Mouse (Mus musculus): ENCODE data around the gene N4bp2l1. TPM values are rescaled to one million over a fixed set of nuclear protein-coding genes. Genes with fewer than 3 reads are reported as not detected.

N4bp2l1 gene
- polyA plus RNA-seq, 1 experiment from 2014 or later: 3.5 TPM

GRCm38 (mm10) chr5:150561376-150561775 is 35.6 kb downstream of the N4bp2l1 start:
- no peak overlapping the region for H3K4me3 ChIP-seq (ENCODE audit: low read depth, low read length)
- no peak overlapping the region for H3K4me2 ChIP-seq
- H3K36me3 ChIP-seq (ENCODE audit: control insufficient read depth, insufficient read depth, low read length): no peaks in the 10 kb centered on the region; the same call in 1 of the 2 replicates
- H3K27me3 ChIP-seq (ENCODE audit: control insufficient read depth, insufficient read depth, low read length): no peaks in the 10 kb centered on the region
- DNase-seq (ENCODE audit: low spot score, missing footprints) (no peak), ATAC-seq (ENCODE audit: low FRiP score) (no peak)
- H3K27ac ChIP-seq (ENCODE audit: low read depth, low read length): no peak overlapping the region
- H3K9ac ChIP-seq (ENCODE audit: low read length): no peak overlapping the region
- no peaks in the 10 kb centered on the region for H3K4me1 ChIP-seq (ENCODE audit: control insufficient read depth, insufficient read depth, low read length)
- no peaks in the 10 kb centered on the region for H3K9me3 ChIP-seq (ENCODE audit: control insufficient read depth, low read length)

GRCm38 (mm10) chr5:150560851-150561250 is 36.1 kb downstream of the N4bp2l1 start:
- DNase-seq (ENCODE audit: low spot score, missing footprints) (no peak), ATAC-seq (ENCODE audit: low FRiP score) (no peak)
- Histone ChIP-seq H3K4me1 (ENCODE audit: control insufficient read depth, insufficient read depth, low read length) (no peaks in the 10 kb centered on the region), H3K36me3 (ENCODE audit: control insufficient read depth, insufficient read depth, low read length) (no peaks in the 10 kb centered on the region; the same call in 1 of the 2 replicates), H3K9me3 (ENCODE audit: control insufficient read depth, low read length) (no peaks in the 10 kb centered on the region), H3K27ac (ENCODE audit: low read depth, low read length) (no peak overlapping the region), H3K9ac (ENCODE audit: low read length) (no peak overlapping the region), H3K27me3 (ENCODE audit: control insufficient read depth, insufficient read depth, low read length) (no peaks in the 10 kb centered on the region), H3K4me2 (no peak overlapping the region), H3K4me3 (ENCODE audit: low read depth, low read length) (no peak overlapping the region)
- WGBS: 97% methylated on average over 5 of the region's 5 CpGs

DNA sequence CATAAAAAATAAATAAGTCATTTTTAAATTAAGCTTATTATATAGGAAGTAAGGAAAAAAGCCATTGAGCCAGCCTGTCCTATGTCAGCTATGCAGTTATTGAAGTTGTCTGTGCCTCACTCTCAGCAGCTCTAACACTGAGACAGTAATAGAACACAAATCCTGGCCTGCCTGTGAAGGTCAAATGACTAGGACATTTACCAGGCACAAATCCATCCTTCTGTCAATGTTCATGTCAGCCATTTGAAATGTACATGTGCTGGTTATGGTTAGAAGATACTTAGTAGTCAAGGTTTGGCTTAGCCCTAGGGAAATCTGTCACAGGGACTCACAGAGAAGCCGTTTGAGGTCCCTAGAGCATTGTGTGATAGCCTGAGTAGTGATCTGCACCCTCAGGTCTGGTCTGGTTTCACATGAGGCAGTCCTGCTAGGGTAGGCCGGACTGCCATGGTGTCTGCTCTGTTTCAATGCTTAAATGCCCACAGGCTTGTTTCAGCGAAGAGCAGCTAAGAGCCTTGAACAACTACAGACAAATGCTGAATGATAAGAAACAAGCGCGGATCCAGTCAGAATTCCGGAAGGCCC is 37.4 kb downstream of the N4bp2l1 start:
- Histone ChIP-seq H3K36me3 (ENCODE audit: control insufficient read depth, insufficient read depth, low read length) (no peaks in the 10 kb centered on the region; the same call in 1 of the 2 replicates), H3K27me3 (ENCODE audit: control insufficient read depth, insufficient read depth, low read length) (no peaks in the 10 kb centered on the region), H3K9ac (ENCODE audit: low read length) (no peak overlapping the region), H3K27ac (ENCODE audit: low read depth, low read length) (no peak overlapping the region), H3K9me3 (ENCODE audit: control insufficient read depth, low read length) (no peaks in the 10 kb centered on the region), H3K4me2 (no peak overlapping the region), H3K4me3 (ENCODE audit: low read depth, low read length) (no peak overlapping the region), H3K4me1 (ENCODE audit: control insufficient read depth, insufficient read depth, low read length) (no peaks in the 10 kb centered on the region)
- no peak for DNase-seq (ENCODE audit: low spot score, missing footprints)
- no peak for ATAC-seq (ENCODE audit: low FRiP score)
- 94% methylated on average over 6 of the region's 6 CpGs for WGBS

GRCm38 (mm10) chr5:150551637-150552036 is 45.4 kb downstream of the N4bp2l1 start:
- H3K4me3 ChIP-seq (ENCODE audit: low read depth, low read length): no peak overlapping the region
- WGBS: 90% methylated on average over 3 of the region's 3 CpGs
- H3K9ac ChIP-seq (ENCODE audit: low read length): no peak overlapping the region
- H3K4me1 ChIP-seq (ENCODE audit: control insufficient read depth, insufficient read depth, low read length): no peaks in the 10 kb centered on the region
- no peaks in the 10 kb centered on the region for H3K9me3 ChIP-seq (ENCODE audit: control insufficient read depth, low read length)
- DNase-seq (ENCODE audit: low spot score, missing footprints) (no peak), ATAC-seq (ENCODE audit: low FRiP score) (no peak)
- no peak overlapping the region for H3K4me2 ChIP-seq
- no peaks in the 10 kb centered on the region for H3K27me3 ChIP-seq (ENCODE audit: control insufficient read depth, insufficient read depth, low read length)
- H3K27ac ChIP-seq (ENCODE audit: low read depth, low read length): no peak overlapping the region
- H3K36me3 ChIP-seq (ENCODE audit: control insufficient read depth, insufficient read depth, low read length): peaks cover 14% of the 10 kb centered on the region; the same call in 1 of the 2 replicates

GRCm38 (mm10) chr5:150543184-150543583 is 53.8 kb downstream of the N4bp2l1 start:
- Histone ChIP-seq H3K9me3 (ENCODE audit: control insufficient read depth, low read length) (no peaks in the 10 kb centered on the region), H3K36me3 (ENCODE audit: control insufficient read depth, insufficient read depth, low read length) (peaks cover 13% of the 10 kb centered on the region), H3K4me2 (no peak overlapping the region), H3K4me3 (ENCODE audit: low read depth, low read length) (no peak overlapping the region), H3K4me1 (ENCODE audit: control insufficient read depth, insufficient read depth, low read length) (no peaks in the 10 kb centered on the region), H3K9ac (ENCODE audit: low read length) (no peak overlapping the region), H3K27me3 (ENCODE audit: control insufficient read depth, insufficient read depth, low read length) (no peaks in the 10 kb centered on the region), H3K27ac (ENCODE audit: low read depth, low read length) (no peak overlapping the region)
- DNase-seq (ENCODE audit: low spot score, missing footprints): no peak
- WGBS: 97% methylated on average over 2 of the region's 2 CpGs
- ATAC-seq (ENCODE audit: low FRiP score): no peak

- no peak overlapping the region for H3K4me2 ChIP-seq
- 92% methylated on average over 1 of the region's 1 CpGs for WGBS
- H3K4me3 ChIP-seq (ENCODE audit: low read depth, low read length): no peak overlapping the region
- ATAC-seq (ENCODE audit: low FRiP score) (no peak), DNase-seq (ENCODE audit: low spot score, missing footprints) (no peak)
- no peak overlapping the region for H3K9ac ChIP-seq (ENCODE audit: low read length)
- H3K9me3 ChIP-seq (ENCODE audit: control insufficient read depth, low read length): no peaks in the 10 kb centered on the region
- H3K4me1 ChIP-seq (ENCODE audit: control insufficient read depth, insufficient read depth, low read length): no peaks in the 10 kb centered on the region
- H3K36me3 ChIP-seq (ENCODE audit: control insufficient read depth, insufficient read depth, low read length): peaks cover 22% of the 10 kb centered on the region
- H3K27ac ChIP-seq (ENCODE audit: low read depth, low read length): no peak overlapping the region
- H3K27me3 ChIP-seq (ENCODE audit: control insufficient read depth, insufficient read depth, low read length): no peaks in the 10 kb centered on the region
Measured at GRCm38 (mm10) chr5:150541302-150541701, 55.7 kb downstream of the N4bp2l1 start.

- Histone ChIP-seq H3K27me3 (ENCODE audit: control insufficient read depth, insufficient read depth, low read length) (no peaks in the 10 kb centered on the region), H3K27ac (ENCODE audit: low read depth, low read length) (no peak overlapping the region), H3K4me1 (ENCODE audit: control insufficient read depth, insufficient read depth, low read length) (no peaks in the 10 kb centered on the region), H3K4me3 (ENCODE audit: low read depth, low read length) (no peak overlapping the region), H3K36me3 (ENCODE audit: control insufficient read depth, insufficient read depth, low read length) (no peaks in the 10 kb centered on the region), H3K9me3 (ENCODE audit: control insufficient read depth, low read length) (no peaks in the 10 kb centered on the region), H3K4me2 (no peak overlapping the region), H3K9ac (ENCODE audit: low read length) (no peak overlapping the region)
- 84% methylated on average over 2 of the region's 2 CpGs for WGBS
- no peak for ATAC-seq (ENCODE audit: low FRiP score)
- no peak for DNase-seq (ENCODE audit: low spot score, missing footprints)
Measured at GRCm38 (mm10) chr5:150525239-150525638, 71.7 kb downstream of the N4bp2l1 start.

DNA sequence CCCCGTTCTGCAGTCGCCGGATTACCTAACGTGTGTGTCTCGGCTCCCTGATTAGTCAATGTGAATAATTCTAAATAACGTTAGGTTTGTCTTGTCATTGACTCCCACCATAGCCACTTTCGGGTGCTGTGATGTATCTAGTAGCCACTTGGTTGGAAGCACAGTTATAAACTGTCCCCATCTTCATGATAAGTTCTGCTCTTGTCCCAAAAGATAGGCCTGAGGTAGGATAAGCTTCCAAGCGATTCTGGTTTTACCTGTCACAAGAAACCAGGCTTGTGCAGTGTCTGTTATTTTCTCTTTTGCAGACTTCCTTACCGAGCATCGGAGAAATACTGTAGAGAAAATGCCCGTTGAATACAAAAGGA is 74.1 kb downstream of the N4bp2l1 start:
- ATAC-seq (ENCODE audit: low FRiP score) (no peak), DNase-seq (ENCODE audit: low spot score, missing footprints) (no peak)
- Histone ChIP-seq H3K4me1 (ENCODE audit: control insufficient read depth, insufficient read depth, low read length) (no peaks in the 10 kb centered on the region), H3K9me3 (ENCODE audit: control insufficient read depth, low read length) (no peaks in the 10 kb centered on the region), H3K36me3 (ENCODE audit: control insufficient read depth, insufficient read depth, low read length) (no peaks in the 10 kb centered on the region), H3K27me3 (ENCODE audit: control insufficient read depth, insufficient read depth, low read length) (no peaks in the 10 kb centered on the region), H3K9ac (ENCODE audit: low read length) (peak overlapping the region; percentile 70), H3K4me3 (ENCODE audit: low read depth, low read length) (peak overlapping the region; percentile 48), H3K4me2 (peak overlapping the region; percentile 50), H3K27ac (ENCODE audit: low read depth, low read length) (peak overlapping the region; percentile 10; the same call in 1 of the 2 replicates)
- WGBS: 15% methylated on average over 11 of the region's 11 CpGs

DNA sequence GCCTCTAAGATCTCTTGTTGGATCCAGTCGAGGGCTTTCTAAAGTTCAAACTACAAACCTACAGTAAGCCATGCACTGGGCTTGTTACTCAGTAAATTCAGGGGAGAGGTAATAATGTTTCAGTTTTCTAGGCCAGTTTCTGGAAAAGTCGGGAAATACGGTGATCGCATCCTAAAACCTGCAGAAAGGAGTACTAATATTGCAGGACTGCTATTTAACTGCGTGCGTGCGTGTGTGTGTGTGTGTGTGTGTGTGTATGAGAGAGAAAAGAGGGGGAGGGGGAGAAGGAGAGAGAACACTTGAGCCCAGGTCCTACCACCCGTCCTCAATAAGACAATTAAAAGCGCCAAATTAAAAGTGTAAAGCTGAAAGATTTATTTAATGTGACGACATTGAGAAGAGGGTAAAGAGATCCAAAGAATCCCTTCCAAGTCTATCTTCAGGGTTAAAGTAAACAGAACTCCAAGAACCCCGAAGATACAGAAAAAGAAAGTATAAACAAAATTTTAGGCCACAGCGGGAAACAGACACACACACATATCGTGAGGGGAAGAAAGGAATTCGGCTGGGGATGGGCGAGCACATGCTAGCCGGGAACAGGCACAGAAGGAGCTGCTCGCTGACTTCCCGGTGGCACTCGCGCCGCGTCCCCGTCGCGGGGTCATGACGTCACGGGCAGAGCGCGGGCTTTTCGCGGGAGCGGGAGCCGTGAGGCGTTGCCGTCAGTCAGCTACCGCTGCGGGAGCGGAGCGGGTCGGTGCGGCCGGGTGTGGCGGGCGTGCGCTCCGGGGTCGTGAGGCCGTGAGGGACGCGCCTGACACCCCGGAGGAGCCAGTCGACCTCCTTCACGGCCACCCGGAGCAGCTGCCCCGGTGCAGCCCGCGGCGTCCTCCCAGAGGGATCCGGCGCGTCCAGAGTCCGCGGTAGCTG is 74.8 kb downstream of the N4bp2l1 start, which contains the start of gene Brca2:
Gene Brca2, plus strand, starts transcription at position 694 of the 930 bp plus-strand sequence.
- H3K27ac ChIP-seq (ENCODE audit: low read depth, low read length): peak within 1 kb of the TSS; percentile 10; the same call in 1 of the 2 replicates
- H3K36me3 ChIP-seq (ENCODE audit: control insufficient read depth, insufficient read depth, low read length): no peaks in the 10 kb centered on the region
- H3K4me1 ChIP-seq (ENCODE audit: control insufficient read depth, insufficient read depth, low read length): no peaks in the 10 kb centered on the region
- DNase-seq (ENCODE audit: low spot score, missing footprints): peak; percentile 99
- no peaks in the 10 kb centered on the region for H3K9me3 ChIP-seq (ENCODE audit: control insufficient read depth, low read length)
- H3K4me3 ChIP-seq (ENCODE audit: low read depth, low read length): peak within 1 kb of the TSS; percentile 48
- ATAC-seq (ENCODE audit: low FRiP score): peak; percentile 96
- 6% methylated on average over 60 of the region's 63 CpGs for WGBS
- peak within 1 kb of the TSS; percentile 50 for H3K4me2 ChIP-seq
- H3K27me3 ChIP-seq (ENCODE audit: control insufficient read depth, insufficient read depth, low read length): no peaks in the 10 kb centered on the region
- peak within 1 kb of the TSS; percentile 70 for H3K9ac ChIP-seq (ENCODE audit: low read length)

All from midbrain, embryonic 11.5 days (tissue).